26 mouse cellular contexts compared by ENCODE assay signal in genomic region chr12:86701491-86701890, GRCm38 (mm10). TPM values are rescaled to one million over a fixed set of nuclear protein-coding genes. Genes with fewer than 3 reads are reported as not detected.
DNase-seq lines count a peak whose midpoint lies in the region; ATAC-seq and TF ChIP-seq lines count a peak whose summit lies in the region.
"Had no signal": no experiment of that assay in that cellular context is flagged by ENCODE, and none has a peak within 500 bp of the region (broad histone marks: within the 10 kb centered on the region; RNA-seq: fewer than 3 reads in every experiment).

No protein-coding gene starts in this region.

- peaks cover 7% of the 10 kb centered on the region; the same call in 1 of the 2 replicates for H3K9me3 ChIP-seq in midbrain, embryonic 10.5 days (replicated peaks)
- H3K9me3 ChIP-seq in midbrain, embryonic 16.5 days (replicated peaks; ENCODE audit: control insufficient read depth, low read length, poor library complexity, severe bottlenecking) = no peaks in the 10 kb centered on the region
- H3K9me3 ChIP-seq in forebrain, embryonic 14.5 days (replicated peaks; ENCODE audit: control insufficient read depth, low read length) = no peaks in the 10 kb centered on the region
- H3K9me3 ChIP-seq in hindbrain, postnatal 0 days (ENCODE audit: low read length) = no peaks in the 10 kb centered on the region
- H3K9me3 ChIP-seq: embryonic facial prominence, embryonic 13.5 days; limb, embryonic 10.5 days had no signal

- no peak for TF ChIP-seq CTCF in hindbrain, postnatal 0 days (IDR thresholded peaks at IDR 0.05; ENCODE audit: low read depth)

- no peak for ATAC-seq in midbrain, embryonic 16.5 days
- ATAC-seq in forebrain, embryonic 14.5 days = no peak
- no peak for ATAC-seq in hindbrain, postnatal 0 days

- peaks cover 46% of the 10 kb centered on the region for H3K4me1 ChIP-seq in midbrain, embryonic 10.5 days
- H3K4me1 ChIP-seq in midbrain, embryonic 16.5 days (ENCODE audit: control insufficient read depth, insufficient read depth, low read length) = peaks cover 12% of the 10 kb centered on the region; the same call in 1 of the 2 replicates
- peaks cover 15% of the 10 kb centered on the region; the same call in 1 of the 2 replicates for H3K4me1 ChIP-seq in forebrain, embryonic 14.5 days (ENCODE audit: control insufficient read depth, insufficient read depth, low read length)
- H3K4me1 ChIP-seq in hindbrain, postnatal 0 days (ENCODE audit: insufficient read depth, low read length) = 0 out of 2 replicates have a peak, but pooled peaks cover 8% of the 10 kb centered on the region

- no peaks in the 10 kb centered on the region for H3K27me3 ChIP-seq in midbrain, embryonic 10.5 days (ENCODE audit: low read depth, poor library complexity, severe bottlenecking)
- no peaks in the 10 kb centered on the region for H3K27me3 ChIP-seq in midbrain, embryonic 16.5 days (ENCODE audit: control insufficient read depth, insufficient read depth, low read depth, low read length)
- no peaks in the 10 kb centered on the region for H3K27me3 ChIP-seq in forebrain, embryonic 14.5 days (replicated peaks; ENCODE audit: control insufficient read depth, insufficient read depth, low read length)
- no peaks in the 10 kb centered on the region for H3K27me3 ChIP-seq in hindbrain, postnatal 0 days (ENCODE audit: insufficient read depth, low read length)
- H3K27me3 ChIP-seq: embryonic facial prominence, embryonic 13.5 days had no signal

- no peak overlapping the region for H3K9ac ChIP-seq in midbrain, embryonic 16.5 days (ENCODE audit: low read depth, low read length)
- H3K9ac ChIP-seq in forebrain, embryonic 14.5 days (ENCODE audit: low read length) = no peak overlapping the region
- H3K9ac ChIP-seq in hindbrain, postnatal 0 days (replicated peaks; ENCODE audit: low read length) = no peak overlapping the region
- H3K9ac ChIP-seq: embryonic facial prominence, embryonic 13.5 days had no signal

- no peak overlapping the region for H3K4me3 ChIP-seq in midbrain, embryonic 10.5 days
- no peak overlapping the region for H3K4me3 ChIP-seq in midbrain, embryonic 16.5 days (ENCODE audit: low read depth, low read length)
- H3K4me3 ChIP-seq in forebrain, embryonic 14.5 days (ENCODE audit: low read depth, low read length) = no peak overlapping the region
- H3K4me3 ChIP-seq in hindbrain, postnatal 0 days (ENCODE audit: low read length) = no peak overlapping the region
- H3K4me3 ChIP-seq: embryonic facial prominence, embryonic 13.5 days; gastrocnemius, adult 2 months; limb, embryonic 10.5 days had no signal

- no peak overlapping the region for H3K4me2 ChIP-seq in midbrain, embryonic 16.5 days (ENCODE audit: low read length)
- no peak overlapping the region for H3K4me2 ChIP-seq in forebrain, embryonic 14.5 days (ENCODE audit: low read length)
- no peak overlapping the region for H3K4me2 ChIP-seq in hindbrain, postnatal 0 days (ENCODE audit: low read depth, low read length)
- H3K4me2 ChIP-seq: embryonic facial prominence, embryonic 13.5 days; liver, embryonic 11.5 days had no signal

- no peak for DNase-seq in midbrain, embryonic 10.5 days (ENCODE audit: low spot score)
- peak; percentile 55 to 60 for DNase-seq in cerebellum, postnatal 10 days
- no peak for DNase-seq in forebrain, embryonic 14.5 days (ENCODE audit: low spot score)
- no peak for DNase-seq in hindbrain, postnatal 0 days (ENCODE audit: low spot score)
- no peak for DNase-seq in thymus, postnatal 0 days (ENCODE audit: low spot score)
- DNase-seq in urinary bladder, postnatal 25 days (ENCODE audit: low spot score) = no peak
- no peak for DNase-seq in frontal cortex, postnatal 25 days (ENCODE audit: low spot score in 2 of 2)
- DNase-seq: adrenal gland, postnatal 36 days; gastrocnemius, adult 2 months; heart, adult 11 months; heart, postnatal 4 days; kidney, adult 18-20 months; kidney, postnatal 36 days; lung, adult 2 months; lung, postnatal 36 days; right cerebral cortex, postnatal 4 days; thymus, postnatal 4 days had no signal

- H3K36me3 ChIP-seq in midbrain, embryonic 10.5 days = peaks cover 23% of the 10 kb centered on the region
- peaks cover 2% of the 10 kb centered on the region; the same call in 1 of the 2 replicates for H3K36me3 ChIP-seq in midbrain, embryonic 16.5 days (ENCODE audit: control insufficient read depth, insufficient read depth, low read length)
- peaks cover 1% of the 10 kb centered on the region; the same call in 1 of the 2 replicates for H3K36me3 ChIP-seq in forebrain, embryonic 14.5 days (ENCODE audit: control insufficient read depth, insufficient read depth, low read length)
- peaks cover 5% of the 10 kb centered on the region; the same call in 1 of the 2 replicates for H3K36me3 ChIP-seq in hindbrain, postnatal 0 days (ENCODE audit: insufficient read depth, low read length)

- WGBS in midbrain, embryonic 10.5 days = 89% methylated on average over 4 of the region's 4 CpGs
- 93% methylated on average over 4 of the region's 4 CpGs for WGBS in midbrain, embryonic 16.5 days
- 92% methylated on average over 4 of the region's 4 CpGs for WGBS in forebrain, embryonic 14.5 days
- WGBS in hindbrain, postnatal 0 days = 82% methylated on average over 4 of the region's 4 CpGs

- H3K27ac ChIP-seq in midbrain, embryonic 10.5 days (replicated peaks) = peak overlapping the region; percentile 74
- no peak overlapping the region for H3K27ac ChIP-seq in midbrain, embryonic 16.5 days (ENCODE audit: low read length)
- peak overlapping the region; percentile 92 for H3K27ac ChIP-seq in forebrain, embryonic 14.5 days (ENCODE audit: low read depth, low read length)
- peak overlapping the region; percentile 75 for H3K27ac ChIP-seq in hindbrain, postnatal 0 days
- H3K27ac ChIP-seq: embryonic facial prominence, embryonic 13.5 days; gastrocnemius, adult 2 months; limb, embryonic 10.5 days had no signal

RNA-seq across cellular contexts. Expression of gene Vash1, which starts 23.0 kb away (rescaled TPM):
- 17.5 and 22.3 TPM in 2 replicates for polyA plus RNA-seq in midbrain, embryonic 10.5 days (2016; fragmentation: Nextera tagmentation; extraction: Ambion mirVana)
- polyA plus RNA-seq in midbrain, embryonic 16.5 days (2015; fragmentation: Nextera tagmentation; extraction: Ambion mirVana) = 30.0 and 35.8 TPM in 2 replicates
- polyA plus RNA-seq in forebrain, embryonic 14.5 days (2014; fragmentation: Nextera tagmentation; extraction: Ambion mirVana) = 25.2 and 31.7 TPM in 2 replicates
- 109 and 114 TPM in 2 replicates for total RNA-seq in hindbrain, postnatal 0 days (2014; rRNA removed)
- 25.0 and 26.5 TPM in 2 replicates for polyA plus RNA-seq in hindbrain, postnatal 0 days (2015; fragmentation: Nextera tagmentation; extraction: Ambion mirVana)
- 1.3 and 1.5 TPM in 2 replicates for polyA plus RNA-seq in thymus, postnatal 0 days (2015; fragmentation: Nextera tagmentation; extraction: Ambion mirVana)
- total RNA-seq: monocyte, adult 5-6 weeks had no signal

RNA-seq across cellular contexts. Expression of gene Angel1, which starts 24.8 kb away (rescaled TPM):
- polyA plus RNA-seq in midbrain, embryonic 10.5 days (2016; fragmentation: Nextera tagmentation; extraction: Ambion mirVana) = 14.4 and 16.0 TPM in 2 replicates
- polyA plus RNA-seq in midbrain, embryonic 16.5 days (2015; fragmentation: Nextera tagmentation; extraction: Ambion mirVana) = 10.6 and 10.8 TPM in 2 replicates
- polyA plus RNA-seq in forebrain, embryonic 14.5 days (2014; fragmentation: Nextera tagmentation; extraction: Ambion mirVana) = 7.6 and 9.1 TPM in 2 replicates
- 5.8 and 10.0 TPM in 2 replicates for total RNA-seq in hindbrain, postnatal 0 days (2014; rRNA removed)
- 9.1 and 9.3 TPM in 2 replicates for polyA plus RNA-seq in hindbrain, postnatal 0 days (2015; fragmentation: Nextera tagmentation; extraction: Ambion mirVana)
- polyA plus RNA-seq in thymus, postnatal 0 days (2015; fragmentation: Nextera tagmentation; extraction: Ambion mirVana) = 3.4 and 3.7 TPM in 2 replicates

RNA-seq across cellular contexts. Expression of gene Lrrc74a, which starts 32.7 kb away (rescaled TPM):
- not detected in 2 replicates for polyA plus RNA-seq in midbrain, embryonic 10.5 days (2016; fragmentation: Nextera tagmentation; extraction: Ambion mirVana)
- polyA plus RNA-seq in midbrain, embryonic 16.5 days (2015; fragmentation: Nextera tagmentation; extraction: Ambion mirVana) = not detected in 2 replicates
- polyA plus RNA-seq in forebrain, embryonic 14.5 days (2014; fragmentation: Nextera tagmentation; extraction: Ambion mirVana) = not detected in 2 replicates
- not detected in 2 replicates for total RNA-seq in hindbrain, postnatal 0 days (2014; rRNA removed)
- polyA plus RNA-seq in hindbrain, postnatal 0 days (2015; fragmentation: Nextera tagmentation; extraction: Ambion mirVana) = not detected in 2 replicates
- 0.09 TPM in 1 of 2 replicates, not detected in the other for polyA plus RNA-seq in thymus, postnatal 0 days (2015; fragmentation: Nextera tagmentation; extraction: Ambion mirVana)
- total RNA-seq: adrenal gland, postnatal 36 days; ES-E14; gastrocnemius, adult 2 months; heart, postnatal 4 days; layer of hippocampus, postnatal 25 days; monocyte, adult 5-6 weeks had no signal
- polyA plus RNA-seq: embryonic facial prominence, embryonic 13.5 days; heart, embryonic 14.5 days; limb, embryonic 10.5 days; liver, embryonic 11.5 days; lung, adult 2 months; neural tube, embryonic 14.5 days had no signal

Comparison
In these comparisons a context has a peak if more than half of its experiments do, and no peak if none do; other contexts are left out.
1. DNase-seq: peak in cerebellum, postnatal 10 days (2 of 2); none in midbrain, embryonic 10.5 days (single experiment), forebrain, embryonic 14.5 days (single experiment), hindbrain, postnatal 0 days (single experiment), thymus, postnatal 0 days (single experiment), urinary bladder, postnatal 25 days (single experiment) and frontal cortex, postnatal 25 days (0 of 2).